Mouse (Mus musculus) monocyte, adult 5-6 weeks (primary cell): ENCODE results near the gene Nhej1. TPM values are rescaled to one million over a fixed set of nuclear protein-coding genes. Genes with fewer than 3 reads are reported as not detected.

Source experiments
- ATAC-seq: fragments of 153-309, 156-312 bp; replicated peaks from 2 replicates; pipeline ENCODE4 v1.8.0; 2017; ENCODE audit warnings: mild to moderate bottlenecking; ENCODE audit not compliant: low TSS enrichment, insufficient number of reproducible peaks, severe bottlenecking, poor library complexity, low FRiP score
- total RNA-seq: library from RNA; stranded (forward); fragments of 200-1000, 200-491, 200-594 nt; gene quantifications from 3 replicates; pipeline ENCODE4 v1.2.3, GENCODE M21; 2017

The Nhej1 gene
- total RNA-seq, 1 experiment from 2014 or later: 7.4 TPM

DNA sequence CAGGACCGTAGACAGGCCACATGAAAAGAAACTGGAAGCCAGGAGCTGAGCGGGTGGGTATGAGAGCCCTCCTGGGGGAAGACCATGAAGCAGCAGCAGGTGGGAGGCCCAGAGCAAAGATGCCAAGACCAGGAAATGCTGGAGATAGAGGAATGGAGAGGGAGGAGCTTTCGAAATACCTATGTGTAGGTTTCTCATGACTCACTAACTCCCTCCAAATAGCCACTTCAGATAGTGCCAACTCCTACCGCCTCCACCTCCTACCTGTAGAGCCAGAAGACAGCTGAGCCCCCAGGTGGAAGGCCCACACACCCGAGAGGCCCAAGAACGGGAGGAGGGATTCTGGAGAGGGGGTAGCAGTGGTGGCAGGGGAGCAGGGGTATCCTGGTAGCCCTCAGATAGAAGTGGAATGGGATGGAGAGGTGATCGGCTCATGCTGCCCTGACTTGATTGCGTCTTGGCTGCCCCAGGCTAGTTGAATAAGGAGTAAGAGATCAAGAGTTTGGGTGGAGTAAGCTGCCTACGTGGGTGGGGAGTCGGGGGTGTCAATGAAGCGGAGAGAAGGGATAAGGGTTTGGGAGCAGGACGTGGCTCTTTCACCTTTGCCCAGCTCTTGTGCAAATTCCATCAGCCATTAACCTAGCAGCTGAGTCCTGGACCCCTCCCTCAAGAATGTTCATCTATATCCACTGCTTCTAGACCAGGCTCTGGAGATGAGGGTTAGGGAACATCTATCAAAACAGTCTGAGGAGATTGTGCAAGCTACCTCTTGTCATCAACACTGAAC, 8.6 kb upstream of the Nhej1 start, which contains the start of gene Slc23a3:
Slc23a3 (minus strand) TSS at position 470 of the 787 bp plus-strand sequence.
- no peak for ATAC-seq

DNA sequence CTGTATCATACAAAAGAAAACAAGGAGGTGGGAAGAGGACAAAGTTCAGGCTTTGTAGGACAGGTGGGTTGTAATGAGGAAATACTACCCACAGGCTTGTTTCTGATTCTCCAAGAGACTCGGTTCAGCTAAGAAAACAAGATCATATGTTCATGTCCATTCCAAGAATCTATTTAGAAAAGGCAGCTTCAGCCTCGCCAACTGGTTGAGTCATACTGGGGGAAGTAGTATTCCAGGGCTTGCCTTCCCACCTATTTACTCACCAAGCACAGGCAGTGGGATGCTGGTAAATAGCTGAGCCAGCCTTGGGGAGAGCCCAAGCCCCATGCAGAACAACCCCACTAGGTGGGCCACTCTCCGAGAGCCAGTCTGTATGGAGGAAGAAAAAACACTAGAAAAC, 3.6 kb upstream of the Nhej1 start:
- ATAC-seq: no peak

DNA sequence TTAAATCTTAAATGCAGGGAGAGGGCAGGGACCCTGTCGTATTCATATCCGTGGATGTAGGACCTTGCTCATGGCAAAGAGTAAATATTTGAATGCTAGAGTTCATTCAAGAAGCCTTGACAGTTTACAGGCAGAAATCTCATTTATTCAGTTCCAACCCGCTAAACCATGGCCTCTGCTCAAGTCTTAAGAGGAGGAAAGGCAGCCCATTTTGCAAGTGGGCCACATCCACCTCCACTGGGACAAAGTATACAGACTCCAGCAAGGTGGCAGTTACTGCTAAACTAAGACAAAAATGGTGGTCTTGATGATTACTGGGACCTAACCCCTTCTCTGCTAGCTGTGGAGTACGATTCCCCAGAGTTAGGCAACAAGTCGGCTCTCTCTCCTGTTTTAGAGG, 418 bp upstream of the Nhej1 start:
- ATAC-seq: no peak

DNA sequence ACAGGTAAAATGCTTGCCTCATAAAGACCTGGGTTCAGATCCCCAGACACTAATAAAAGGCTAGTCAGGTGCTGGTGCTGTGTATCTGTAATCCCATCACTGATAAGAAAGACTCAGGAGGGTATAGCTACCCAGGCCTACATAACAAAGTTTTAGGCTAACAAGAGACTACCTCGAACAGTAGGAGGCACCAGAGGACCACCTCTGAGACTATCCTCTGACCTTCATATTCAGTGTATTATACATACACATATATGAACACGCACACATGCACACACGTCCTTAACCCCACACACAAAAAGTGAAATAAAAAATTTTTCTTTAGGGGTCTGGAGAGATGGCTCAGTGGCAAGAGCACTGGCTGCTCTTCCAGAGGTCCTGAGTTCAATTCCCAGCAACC, 2.8 kb downstream of the Nhej1 start:
- ATAC-seq: no peak

DNA sequence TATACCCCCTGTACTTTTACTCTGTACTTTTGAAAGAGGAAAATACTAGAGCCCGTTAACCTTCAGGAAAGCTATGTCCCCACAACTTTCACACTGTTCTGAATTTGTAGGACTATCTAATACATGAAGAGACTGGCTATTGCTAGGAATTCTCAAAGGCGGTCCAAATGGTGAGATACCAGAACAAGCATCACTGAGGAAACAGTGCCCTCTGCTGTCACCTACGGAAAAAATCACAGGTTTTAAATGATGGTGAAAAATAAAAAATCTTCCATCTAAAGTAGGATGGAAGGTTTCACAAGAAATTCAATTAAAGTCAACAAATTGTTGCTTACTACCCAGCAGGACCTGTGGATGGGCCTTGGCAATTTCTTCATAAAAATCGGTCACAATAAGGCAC, 72.9 kb downstream of the Nhej1 start:
- no peak for ATAC-seq

DNA sequence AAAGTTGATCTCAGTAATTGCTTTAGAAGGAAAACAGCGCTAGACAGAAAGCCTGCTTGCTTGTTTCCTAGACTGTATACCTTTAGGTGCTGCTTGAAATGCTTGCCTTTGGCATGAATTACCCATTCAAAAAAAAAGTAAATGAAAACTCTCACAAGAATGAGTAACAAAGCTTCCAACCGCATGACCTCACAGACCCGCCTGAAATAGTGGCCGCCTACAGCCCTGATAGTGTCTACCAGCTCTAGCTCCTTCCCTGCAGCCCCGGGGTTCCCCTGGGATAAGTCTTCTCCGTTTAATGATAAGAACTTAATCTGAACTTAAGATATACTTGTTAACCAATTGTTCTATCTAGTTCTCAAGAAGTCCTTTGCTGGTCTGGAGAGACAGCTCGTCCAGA, 73.6 kb downstream of the Nhej1 start:
- no peak for ATAC-seq

DNA sequence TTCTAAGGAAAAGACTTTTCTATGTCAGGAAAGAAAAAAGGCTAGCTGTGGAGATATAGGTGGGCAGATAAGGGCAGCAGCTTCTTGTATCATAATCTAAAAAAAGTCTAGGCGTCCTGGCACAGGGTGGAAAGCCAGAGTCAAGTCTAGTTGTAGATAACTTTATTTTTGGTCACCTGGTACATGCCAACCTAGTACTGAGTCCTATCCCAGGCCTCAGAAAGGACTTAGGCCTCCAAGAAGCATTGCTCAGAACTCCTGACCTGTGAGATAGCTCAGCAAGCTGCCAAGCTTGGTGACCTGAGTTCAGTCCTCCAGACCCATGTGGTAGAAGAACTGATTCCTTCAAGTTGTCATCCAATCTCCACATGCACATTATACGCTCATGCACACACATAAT, 76.4 kb downstream of the Nhej1 start:
- ATAC-seq: no peak

DNA sequence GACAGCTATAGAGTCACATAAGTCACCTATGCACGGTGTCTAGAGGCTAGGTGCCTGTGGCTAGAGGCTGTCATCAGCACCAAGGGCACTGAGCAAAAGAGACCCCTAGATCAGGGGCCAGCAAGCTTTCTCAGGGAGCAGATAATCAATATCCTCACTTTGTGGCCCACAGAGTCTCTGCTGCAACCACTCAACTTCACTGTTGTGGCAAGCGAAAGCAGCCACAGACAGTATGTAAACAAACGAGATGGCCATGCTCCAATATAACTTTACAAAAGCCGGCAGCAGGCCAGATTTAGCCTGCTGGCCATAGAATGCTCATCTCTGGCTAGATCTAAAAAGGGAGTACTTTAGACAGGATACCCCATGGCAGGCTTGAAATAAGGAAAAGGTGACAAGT, 77.0 kb downstream of the Nhej1 start:
- ATAC-seq: no peak

DNA sequence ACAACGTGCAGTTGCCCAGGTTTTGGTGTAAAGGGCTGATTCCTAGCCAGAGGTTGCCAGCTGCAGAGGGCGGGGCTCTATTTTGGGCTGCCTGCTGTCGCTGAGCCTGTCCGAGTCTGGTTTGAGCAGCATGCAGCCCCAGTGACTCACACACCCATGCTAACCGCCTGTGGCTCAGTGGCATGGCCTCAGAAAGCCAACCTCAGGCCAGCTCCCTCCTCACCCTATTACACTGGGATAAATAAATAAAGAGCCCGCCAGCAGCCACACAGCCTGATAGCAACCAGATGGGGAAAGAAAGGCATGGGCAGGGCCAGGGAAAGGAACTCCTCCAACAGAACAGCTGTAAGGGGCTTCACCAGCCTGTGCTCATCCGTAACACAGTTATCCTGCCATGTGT, 84.6 kb downstream of the Nhej1 start:
- ATAC-seq: no peak

DNA sequence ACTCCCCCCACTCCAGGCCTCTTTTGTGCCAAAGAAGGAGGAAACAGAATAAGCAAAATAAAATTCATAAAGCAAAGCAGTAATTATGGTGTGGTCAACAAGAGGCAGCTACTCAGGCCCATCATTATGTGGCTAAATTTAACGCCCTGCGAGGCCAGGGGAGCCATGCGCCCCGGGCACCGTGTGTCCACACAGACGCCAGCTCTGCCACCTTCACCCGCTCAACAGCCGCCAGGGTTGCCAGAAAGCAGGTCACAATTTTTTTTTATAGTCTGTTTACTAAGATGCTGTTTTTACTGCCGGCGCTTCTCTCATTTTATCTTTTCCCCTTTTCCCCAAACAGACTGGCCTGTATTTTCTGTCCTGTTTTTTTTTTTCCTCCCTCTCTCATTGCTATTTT, 93.0 kb downstream of the Nhej1 start:
- ATAC-seq: no peak

DNA sequence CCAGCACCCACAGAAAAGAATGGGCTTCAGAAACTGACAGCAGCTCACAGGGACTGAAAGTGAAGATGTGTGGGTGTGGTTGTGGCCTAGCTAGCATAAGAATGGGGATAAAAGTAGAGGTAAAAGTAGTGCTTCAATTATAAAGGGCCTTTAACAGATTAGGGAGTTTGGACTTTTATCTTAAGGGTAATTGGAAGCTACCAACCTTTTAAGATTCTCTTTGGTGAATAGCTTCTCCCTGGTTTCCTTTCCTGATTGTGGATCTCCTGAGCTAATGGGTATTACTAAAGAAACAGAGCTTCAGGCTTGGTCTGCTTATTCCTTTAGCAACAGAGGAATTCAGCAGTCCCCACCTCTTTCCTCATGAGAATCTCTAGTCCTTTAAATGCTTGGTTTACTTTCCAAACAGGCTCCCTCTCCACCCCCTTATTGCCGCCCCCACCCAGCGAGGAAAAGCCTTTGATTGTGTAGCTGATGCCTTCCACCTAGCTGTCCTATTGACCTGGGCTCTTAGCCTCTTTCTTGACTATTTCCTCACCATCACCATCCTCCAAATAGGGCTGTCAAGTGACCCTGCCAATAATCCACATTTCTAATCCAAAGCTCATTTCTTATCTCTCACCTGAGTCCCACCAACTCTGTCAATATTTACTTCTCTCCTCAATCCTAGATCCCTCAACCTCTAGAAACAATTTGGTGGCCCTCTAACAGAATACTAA, 97.8 kb downstream of the Nhej1 start:
- ATAC-seq: no peak

DNA sequence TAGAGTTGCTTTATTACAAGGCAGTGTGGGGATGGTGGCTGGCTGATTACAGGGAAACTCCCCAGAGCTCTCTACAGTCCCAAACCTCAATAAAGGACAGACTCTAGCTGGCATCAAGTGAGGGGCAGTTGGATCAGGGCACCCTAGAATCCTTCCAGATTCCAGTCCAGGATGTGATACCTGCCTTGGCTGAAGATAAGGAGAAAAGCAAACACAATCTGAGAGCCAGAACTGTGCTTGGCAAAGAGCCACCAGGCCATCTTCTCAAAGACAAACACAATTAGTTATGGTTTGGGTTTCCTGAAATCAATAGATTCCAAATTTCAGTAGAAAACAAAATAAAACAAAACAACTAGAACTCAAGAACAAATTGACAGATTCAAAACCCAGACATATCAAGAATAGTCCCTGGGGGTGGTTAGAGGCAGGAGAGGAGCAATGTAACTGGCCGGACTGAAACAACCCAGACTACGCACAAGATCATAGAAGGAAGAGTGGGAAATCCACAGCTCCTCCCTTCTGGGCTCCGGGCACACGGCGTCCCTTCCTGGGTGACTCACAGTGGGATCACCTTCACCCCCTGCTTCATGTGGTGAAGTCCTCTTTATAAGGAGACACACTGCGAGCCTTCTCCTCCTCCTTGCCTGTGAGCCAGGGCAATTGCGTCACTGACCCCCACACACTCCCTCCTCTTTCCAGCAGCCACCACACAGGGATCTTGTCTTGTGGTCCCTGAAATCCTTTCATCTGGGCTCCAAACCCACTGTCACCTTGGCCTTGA, 100.4 kb downstream of the Nhej1 start:
- ATAC-seq: no peak

DNA sequence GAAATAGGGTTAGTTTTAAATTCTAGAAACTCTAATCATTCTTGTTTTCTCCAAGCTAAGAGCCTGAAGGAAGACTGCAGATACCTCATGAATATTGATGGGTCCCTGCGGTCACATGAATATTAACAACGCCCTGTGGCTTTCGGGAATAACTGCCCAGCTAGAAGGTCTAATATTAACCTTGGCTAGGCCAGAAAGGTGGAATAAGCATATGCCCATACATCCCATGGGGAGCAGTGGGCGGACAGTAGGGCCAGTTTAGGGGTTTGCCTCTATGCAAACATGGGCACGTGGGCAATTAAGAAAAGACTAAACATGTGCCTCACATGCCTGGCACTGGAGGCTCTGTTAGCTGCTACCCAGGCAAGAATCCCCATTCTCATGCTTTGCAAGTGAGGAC, 102.8 kb downstream of the Nhej1 start:
- no peak for ATAC-seq

DNA sequence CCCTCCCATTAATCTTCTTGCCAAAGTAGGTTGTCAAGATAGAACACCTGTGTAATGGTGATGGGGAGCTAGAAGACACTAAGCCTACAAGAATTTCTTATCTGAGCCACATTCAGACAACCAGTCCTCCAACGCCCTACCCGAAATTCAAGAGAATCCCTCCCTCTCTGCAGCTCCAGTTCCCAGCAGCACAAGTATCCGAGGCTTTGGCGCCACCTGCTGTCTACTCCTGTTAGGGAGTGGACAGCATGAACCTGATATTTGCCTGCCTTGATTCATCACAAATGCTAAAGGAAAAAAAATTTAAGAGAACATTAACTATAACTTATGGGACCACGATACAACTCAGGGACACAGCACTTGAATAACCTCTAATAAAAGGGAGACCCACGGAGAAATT, 108.2 kb downstream of the Nhej1 start:
- ATAC-seq: no peak

DNA sequence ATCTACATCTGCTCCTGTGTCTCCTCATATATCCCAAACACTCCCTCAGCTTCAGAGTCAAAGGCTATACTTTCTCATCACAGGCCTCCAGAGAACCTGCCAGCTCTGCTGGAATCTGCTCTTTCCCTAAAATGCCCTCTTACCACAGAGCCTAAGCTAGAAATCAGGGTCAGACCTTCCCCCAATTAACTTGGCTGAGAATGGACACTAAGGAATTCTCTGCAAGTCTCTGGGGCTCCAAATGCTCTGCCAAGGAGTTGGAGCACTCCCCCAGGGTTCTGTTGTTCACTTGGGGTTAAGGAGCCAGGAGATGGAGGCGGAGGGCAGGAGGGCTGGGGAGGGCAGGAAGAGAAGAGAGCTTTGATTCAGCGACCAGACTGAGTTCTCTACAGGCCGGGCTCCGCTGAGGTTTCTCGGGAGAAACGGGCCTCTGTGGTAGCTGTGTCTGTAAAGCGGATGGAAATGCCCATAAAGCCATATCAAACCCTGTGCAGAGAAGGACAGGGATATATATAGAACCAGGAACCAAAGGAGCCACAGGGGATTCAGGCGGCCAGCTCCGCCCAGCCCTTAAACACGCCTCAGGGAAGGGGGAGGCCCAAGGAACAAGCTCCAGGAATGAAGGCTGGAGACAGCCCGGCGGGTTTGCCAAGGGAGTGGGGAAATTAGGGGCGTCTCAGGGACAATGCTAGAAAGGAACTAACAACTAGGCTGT, 109.3 kb downstream of the Nhej1 start:
- ATAC-seq: no peak

DNA sequence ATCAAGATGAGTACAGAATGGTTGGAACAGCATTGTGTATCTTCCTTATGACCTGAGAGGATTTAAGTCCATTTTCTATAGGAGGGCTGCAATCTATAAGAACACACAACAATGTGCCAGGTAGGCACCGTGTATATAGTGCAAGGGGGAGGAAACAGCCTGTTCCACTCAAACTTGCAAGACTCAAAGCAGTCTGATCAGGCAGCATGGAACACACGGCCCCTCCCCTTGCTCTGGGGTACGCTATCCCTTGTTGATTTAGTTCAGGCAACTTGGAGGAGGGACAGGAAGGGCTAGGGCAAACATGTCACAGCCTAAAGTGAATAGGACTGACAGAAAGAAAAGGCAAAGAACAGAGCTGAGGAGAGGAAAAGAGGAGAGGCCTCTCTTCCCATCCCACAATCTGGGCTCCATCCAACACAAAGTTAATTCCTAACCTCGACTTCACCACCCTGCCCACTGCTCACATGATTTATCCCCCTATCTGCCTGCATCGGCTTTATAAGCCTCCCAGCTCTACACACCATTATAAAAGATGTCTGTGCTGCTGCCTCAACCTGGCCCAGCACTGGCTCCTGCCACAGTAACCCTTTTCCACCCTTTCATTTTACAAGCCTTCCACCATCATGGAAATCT, 110.7 kb downstream of the Nhej1 start:
- no peak for ATAC-seq

DNA sequence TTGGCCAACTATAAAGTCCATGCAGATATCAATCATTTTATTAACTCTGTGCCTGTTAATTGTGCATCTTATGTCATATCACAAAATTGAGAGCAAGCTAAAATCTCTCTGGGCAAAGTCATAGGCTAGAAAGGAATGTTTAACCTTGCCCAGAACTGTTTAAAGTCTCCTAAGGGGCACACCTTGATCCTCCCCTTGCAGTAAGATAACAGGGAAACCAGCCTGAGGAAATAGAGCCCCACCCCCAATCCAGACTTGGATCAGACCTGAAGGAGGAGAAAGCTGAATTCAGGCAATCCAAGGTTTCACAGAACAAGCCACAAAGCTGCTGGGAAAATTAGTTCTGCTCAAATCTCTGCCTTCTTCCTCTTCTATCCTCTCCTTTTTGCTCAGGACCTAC, 114.2 kb downstream of the Nhej1 start:
- ATAC-seq: no peak

DNA sequence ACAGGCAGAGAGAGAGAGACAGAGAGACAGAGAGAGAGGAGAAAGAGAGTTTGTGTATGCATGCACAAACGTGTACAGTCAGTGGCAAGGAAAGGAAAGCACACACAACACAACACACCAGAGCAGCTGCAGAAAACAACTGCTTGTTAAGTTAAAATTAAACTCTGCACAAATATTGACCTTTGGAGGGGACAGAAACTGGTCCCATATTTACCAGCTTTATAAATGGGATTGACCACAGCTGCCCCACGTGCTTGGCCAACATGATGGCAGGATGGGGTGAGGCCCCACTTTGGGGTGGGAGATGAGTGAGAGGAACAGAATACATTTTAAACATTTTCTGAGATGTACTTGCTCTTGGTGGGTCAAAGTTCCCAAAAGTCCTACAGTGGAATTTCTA, 114.8 kb downstream of the Nhej1 start:
- ATAC-seq: no peak

DNA sequence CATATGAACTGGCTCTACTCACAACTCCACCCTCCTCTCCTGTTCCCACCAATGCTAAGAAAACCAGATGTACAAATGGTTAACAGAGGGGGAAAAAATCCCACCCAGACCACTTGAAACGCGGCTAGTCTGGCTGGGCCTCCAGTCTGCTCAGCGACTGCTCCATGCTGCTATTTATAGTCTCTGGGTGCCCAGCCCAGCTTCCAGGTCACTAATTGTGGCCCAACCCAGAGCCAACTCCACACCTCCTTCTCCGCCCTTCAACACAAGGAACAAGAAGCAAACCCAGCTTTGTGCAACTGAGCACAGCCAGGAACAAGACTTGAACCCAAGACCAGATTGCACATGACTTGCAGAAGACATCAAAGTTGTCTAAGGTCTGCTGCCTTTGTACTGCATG, 119.0 kb downstream of the Nhej1 start:
- no peak for ATAC-seq
